Mouse (Mus musculus): ENCODE data around the gene Natd1. TPM values are rescaled to one million over a fixed set of nuclear protein-coding genes. Genes with fewer than 3 reads are reported as not detected.

The Natd1 gene
- total RNA-seq, 2 experiments from 2014 or later = 9.6 to 12.1 TPM

Other genes starting within 250 kb of the Natd1 start
- 10 to 100 TPM; 39.2 to 41.1 TPM for gene Llgl1, start 215.0 kb downstream of the Natd1 start, total RNA-seq (2021)
- 10 to 100 TPM; 63.4 to 63.6 TPM for gene Flii, start 187.5 kb downstream of the Natd1 start, total RNA-seq (2021)
- 10 to 100 TPM; 22.9 to 26.2 TPM for gene Mief2, start 186.4 kb downstream of the Natd1 start, total RNA-seq (2021)
- 1 to 10 TPM; 5.7 to 6.0 TPM for gene Top3a, start 137.4 kb downstream of the Natd1 start, total RNA-seq (2021)
- 10 to 100 TPM; 32.9 to 34.1 TPM for gene Smcr8, start 137.2 kb downstream of the Natd1 start, total RNA-seq (2021)
- 1 to 10 TPM; 5.1 to 7.2 TPM for gene Shmt1, start 103.0 kb downstream of the Natd1 start, total RNA-seq (2021)
- 10 to 100 TPM; 27.2 to 30.8 TPM for gene Dhrs7b, start 84.1 kb downstream of the Natd1 start, total RNA-seq (2021)
- gene Tmem11, start 35.5 kb downstream of the Natd1 start, total RNA-seq (2021) = 10 to 100 TPM; 29.4 to 30.7 TPM
- 10 to 100 TPM; 12.0 to 12.8 TPM for gene Map2k3, start 17.3 kb upstream of the Natd1 start, total RNA-seq (2021)
- gene Kcnj12, start 107.8 kb upstream of the Natd1 start, total RNA-seq (2021) = 1 to 10 TPM; 6.6 to 8.8 TPM
- gene Tnfrsf13b, start 212.0 kb upstream of the Natd1 start, total RNA-seq (2021) = under 1 TPM; 0.67 to 0.79 TPM

Data from layer of hippocampus, adult 18-20 months (tissue).